Mouse (Mus musculus) lung, postnatal 0 days (tissue): ENCODE measurements around the gene Actn1.

Experiments used
- CTCF ChIP-seq: IDR thresholded peaks from 2 replicates; pipeline ENCODE4 v1.5.1; 2016; ENCODE audit warnings: antibody characterized with exemption, mild to moderate bottlenecking
- EP300 ChIP-seq: IDR thresholded peaks from 2 replicates; pipeline ENCODE4 v1.6.1; 2016; ENCODE audit warnings: antibody characterized with exemption, mild to moderate bottlenecking, control low read depth

- no peak; the same call in 1 of the 2 replicates for TF ChIP-seq CTCF
- TF ChIP-seq EP300: no peak
Measured at GRCm38 (mm10) chr12:80208126-80208820, 51.9 kb downstream of the Actn1 start.
